Mouse (Mus musculus) MEL (cell line): ENCODE results near the gene Inip. TPM values are rescaled to one million over a fixed set of nuclear protein-coding genes. Genes with fewer than 3 reads are reported as not detected.

ENCODE experiments used
- DNase-seq: peaks from one replicate; pipeline ENCODE4 v3.0.0; 2011; ENCODE audit warnings: low read depth, low spot score
- H3K27ac ChIP-seq: 2 replicates; pipeline ENCODE4 v1.5.1; 2012; ENCODE audit warnings: low read depth, mild to moderate bottlenecking, control low read depth, low read length, moderate library complexity; ENCODE audit not compliant: control insufficient read depth
- H3K27me3 ChIP-seq, 2 experiments: fragments of 150-350 bp in 1 of 2; sonication (generic) in 1 of 2; 2 replicates each; pipeline ENCODE4 v1.6.1; 2012; ENCODE audit warnings: low read length in 2 of 2, mild to moderate bottlenecking in 2 of 2, improper control_type of control experiment in 1 of 2, moderate library complexity in 1 of 2; ENCODE audit not compliant: insufficient read depth in 2 of 2, control insufficient read depth in 1 of 2
- H3K36me3 ChIP-seq, 2 experiments: 2 replicates each; pipeline ENCODE4 v1.6.1; 2012 to 2014; ENCODE audit warnings: low read length in 2 of 2, improper control_type of control experiment in 1 of 2, inconsistent platforms in 1 of 2, mild to moderate bottlenecking in 1 of 2; ENCODE audit not compliant: insufficient read depth in 2 of 2, control insufficient read depth in 1 of 2
- H3K4me1 ChIP-seq, 2 experiments: fragments of 150-350 bp in 1 of 2; sonication (generic) in 1 of 2; 2 replicates each; pipeline ENCODE4 v1.6.1; 2012; ENCODE audit warnings: low read length in 2 of 2, improper control_type of control experiment in 1 of 2, mild to moderate bottlenecking in 1 of 2; ENCODE audit not compliant: insufficient read depth in 2 of 2, control insufficient read depth in 1 of 2
- H3K4me3 ChIP-seq, 2 experiments: fragments of 150-350 bp in 1 of 2; sonication (generic) in 1 of 2; 2 replicates each; pipeline ENCODE4 v1.5.1; 2012; ENCODE audit warnings: low read depth in 2 of 2, low read length in 2 of 2, mild to moderate bottlenecking in 2 of 2, moderate library complexity in 2 of 2, control low read depth in 1 of 2, improper control_type of control experiment in 1 of 2; ENCODE audit not compliant: control insufficient read depth in 1 of 2, insufficient read depth in 1 of 2
- H3K79me2 ChIP-seq: 2 replicates; pipeline ENCODE4 v1.6.1; 2012; ENCODE audit warnings: mild to moderate bottlenecking, low read length, moderate library complexity; ENCODE audit not compliant: control insufficient read depth, poor library complexity, insufficient read depth
- H3K9ac ChIP-seq: 2 replicates; pipeline ENCODE4 v1.6.1; 2012; ENCODE audit warnings: low read depth, mild to moderate bottlenecking, control low read depth, low read length, moderate library complexity; ENCODE audit not compliant: control insufficient read depth, poor library complexity, severe bottlenecking
- H3K9me3 ChIP-seq: fragments of 150-350 bp; sonication (generic); replicated peaks from 2 replicates; pipeline ENCODE4 v1.6.1; 2012; ENCODE audit warnings: mild to moderate bottlenecking, low read length, improper control_type of control experiment, moderate library complexity; ENCODE audit not compliant: insufficient read depth
- BHLHE40 ChIP-seq: IDR thresholded peaks from 2 replicates; pipeline ENCODE4 v1.6.1; 2012; ENCODE audit warnings: low read depth, mild to moderate bottlenecking, inconsistent platforms, low read length, improper control_type of control experiment, borderline replicate concordance
- CHD1 ChIP-seq: IDR thresholded peaks from 2 replicates; pipeline ENCODE4 v1.6.1; 2012; ENCODE audit warnings: low read depth, mild to moderate bottlenecking, inconsistent platforms, low read length, improper control_type of control experiment
- CHD2 ChIP-seq: IDR thresholded peaks from 2 replicates; pipeline ENCODE4 v1.6.1; 2011; ENCODE audit warnings: low read length, improper control_type of control experiment
- CTCF ChIP-seq, 3 experiments: IDR thresholded peaks in 2 of 3; conservative IDR thresholded peaks in 1 of 3; 2 replicates each; pipeline ENCODE4 v1.5.1; 2011 to 2012; ENCODE audit warnings: low read length in 3 of 3, low read depth in 2 of 3, mild to moderate bottlenecking in 2 of 3, improper control_type of control experiment in 1 of 3, inconsistent platforms in 1 of 3, mixed read lengths in 1 of 3, moderate library complexity in 1 of 3; ENCODE audit not compliant: control insufficient read depth in 1 of 3, insufficient read depth in 1 of 3, poor library complexity in 1 of 3, severe bottlenecking in 1 of 3
- E2F4 ChIP-seq: IDR thresholded peaks from 2 replicates; pipeline ENCODE4 v1.6.1; 2011; ENCODE audit warnings: low read depth, low read length, improper control_type of control experiment, borderline replicate concordance
- ELF1 ChIP-seq: IDR thresholded peaks from 2 replicates; pipeline ENCODE4 v1.6.1; 2014; ENCODE audit warnings: low read depth, mild to moderate bottlenecking, inconsistent platforms, low read length, improper control_type of control experiment, moderate library complexity
- EP300 ChIP-seq, 2 experiments: IDR thresholded peaks; 2 replicates each; pipeline ENCODE4 v1.6.1; 2011; ENCODE audit warnings: improper control_type of control experiment in 2 of 2, low read length in 2 of 2, low read depth in 1 of 2, mild to moderate bottlenecking in 1 of 2
- GATA1 ChIP-seq: IDR thresholded peaks from 2 replicates; pipeline ENCODE4 v1.6.1; 2011; ENCODE audit warnings: low read depth, low read length, improper control_type of control experiment
- HCFC1 ChIP-seq: IDR thresholded peaks from 2 replicates; pipeline ENCODE4 v1.6.1; 2012; ENCODE audit warnings: low read depth, mild to moderate bottlenecking, inconsistent platforms, low read length, improper control_type of control experiment, moderate library complexity
- JUND ChIP-seq: IDR thresholded peaks from 2 replicates; pipeline ENCODE4 v1.6.1; 2011; ENCODE audit warnings: low read depth, mild to moderate bottlenecking, improper control_type of control experiment, low read length
- KAT2A ChIP-seq: conservative IDR thresholded peaks from 2 replicates; pipeline ENCODE4 v1.6.1; 2012; ENCODE audit warnings: low read depth, low read length, improper control_type of control experiment, inconsistent platforms
- MAFK ChIP-seq: IDR thresholded peaks from 2 replicates; pipeline ENCODE4 v1.6.1; 2011; ENCODE audit warnings: low read depth, mild to moderate bottlenecking, low read length, improper control_type of control experiment, borderline replicate concordance
- MAX ChIP-seq: IDR thresholded peaks from 2 replicates; pipeline ENCODE4 v1.6.1; 2011; ENCODE audit warnings: low read length, improper control_type of control experiment
- MAZ ChIP-seq: IDR thresholded peaks from 2 replicates; pipeline ENCODE4 v1.6.1; 2012; ENCODE audit warnings: low read depth, mild to moderate bottlenecking, inconsistent platforms, low read length, improper control_type of control experiment
- MXI1 ChIP-seq: IDR thresholded peaks from 2 replicates; pipeline ENCODE4 v1.6.1; 2011; ENCODE audit warnings: mild to moderate bottlenecking, low read depth, low read length, improper control_type of control experiment
- MYB ChIP-seq: IDR thresholded peaks from 2 replicates; pipeline ENCODE4 v1.6.1; 2011; ENCODE audit warnings: mild to moderate bottlenecking, low read depth, low read length, improper control_type of control experiment
- MYC ChIP-seq: IDR thresholded peaks from 2 replicates; pipeline ENCODE4 v1.6.1; 2011; ENCODE audit warnings: low read depth, mild to moderate bottlenecking, low read length, improper control_type of control experiment, moderate library complexity
- NELFE ChIP-seq: IDR thresholded peaks from 2 replicates; pipeline ENCODE4 v1.6.1; 2011; ENCODE audit warnings: low read depth, low read length, improper control_type of control experiment
- NRF1 ChIP-seq: IDR thresholded peaks from 2 replicates; pipeline ENCODE4 v1.6.1; 2014; ENCODE audit warnings: low read depth, mild to moderate bottlenecking, inconsistent platforms, low read length, improper control_type of control experiment, moderate library complexity; ENCODE audit not compliant: poor library complexity, insufficient read depth, severe bottlenecking
- POLR2A ChIP-seq, 2 experiments: IDR thresholded peaks; 2 replicates each; pipeline ENCODE4 v1.6.1; 2011 to 2012; ENCODE audit warnings: low read length in 2 of 2, mild to moderate bottlenecking in 2 of 2, control low read depth in 1 of 2, improper control_type of control experiment in 1 of 2, low read depth in 1 of 2, moderate library complexity in 1 of 2; ENCODE audit not compliant: control insufficient read depth in 1 of 2, insufficient read depth in 1 of 2, poor library complexity in 1 of 2
- POLR2AphosphoS2 ChIP-seq: IDR thresholded peaks from 2 replicates; pipeline ENCODE4 v1.6.1; 2011; ENCODE audit warnings: low read length, improper control_type of control experiment
- POLR2AphosphoS5 ChIP-seq: IDR thresholded peaks from 2 replicates; pipeline ENCODE4 v1.6.1; 2012; ENCODE audit warnings: low read depth, borderline replicate concordance, mild to moderate bottlenecking, inconsistent platforms, low read length, moderate library complexity, mixed read lengths
- RAD21 ChIP-seq: IDR thresholded peaks from 2 replicates; pipeline ENCODE4 v1.6.1; 2011; ENCODE audit warnings: mild to moderate bottlenecking, low read depth, low read length, improper control_type of control experiment
- RCOR1 ChIP-seq: IDR thresholded peaks from 2 replicates; pipeline ENCODE4 v1.6.1; 2012; ENCODE audit warnings: low read depth, mild to moderate bottlenecking, inconsistent platforms, low read length, improper control_type of control experiment
- SIN3A ChIP-seq: IDR thresholded peaks from 2 replicates; pipeline ENCODE4 v1.6.1; 2012; ENCODE audit warnings: low read length, improper control_type of control experiment, inconsistent platforms
- SMC3 ChIP-seq: IDR thresholded peaks from 2 replicates; pipeline ENCODE4 v1.6.1; 2011; ENCODE audit warnings: low read depth, low read length, improper control_type of control experiment
- TAL1 ChIP-seq: IDR thresholded peaks from 2 replicates; pipeline ENCODE4 v1.6.1; 2012; ENCODE audit warnings: mild to moderate bottlenecking, inconsistent platforms, low read length, moderate library complexity, mixed read lengths
- TBP ChIP-seq: IDR thresholded peaks from 2 replicates; pipeline ENCODE4 v1.8.0; 2011; ENCODE audit warnings: low read depth, low read length, improper control_type of control experiment
- TCF12 ChIP-seq: IDR thresholded peaks from 2 replicates; pipeline ENCODE4 v1.6.1; 2014; ENCODE audit warnings: low read depth, mild to moderate bottlenecking, inconsistent platforms, low read length, improper control_type of control experiment, moderate library complexity
- USF1 ChIP-seq: IDR thresholded peaks from 2 replicates; pipeline ENCODE4 v1.6.1; 2014; ENCODE audit warnings: low read depth, mild to moderate bottlenecking, inconsistent platforms, low read length, improper control_type of control experiment, moderate library complexity
- ZC3H11A ChIP-seq: IDR thresholded peaks from 2 replicates; pipeline ENCODE4 v1.6.1; 2012; ENCODE audit warnings: low read depth, mild to moderate bottlenecking, inconsistent platforms, low read length, improper control_type of control experiment
- ZMIZ1 ChIP-seq: IDR thresholded peaks from 2 replicates; pipeline ENCODE4 v1.6.1; 2012; ENCODE audit warnings: low read depth, mild to moderate bottlenecking, inconsistent platforms, low read length, improper control_type of control experiment, moderate library complexity
- ZNF384 ChIP-seq: IDR thresholded peaks from 2 replicates; pipeline ENCODE4 v1.6.1; 2012; ENCODE audit warnings: low read depth, mild to moderate bottlenecking, inconsistent platforms, low read length, improper control_type of control experiment
- polyA plus RNA-seq, 2 experiments: library from polyadenylated mRNA; stranded (reverse) in 1 of 2; unstranded in 1 of 2; fragments of >175 nt in 1 of 2; fragments of >200 nt in 1 of 2; gene quantifications; 2 replicates each; pipeline versions ENCODE4 v1.2.1 to v1.2.4; 2012; ENCODE audit warnings: low replicate concordance in 2 of 2, low read depth in 1 of 2; ENCODE audit not compliant: insufficient read length in 2 of 2, insufficient read depth in 1 of 2, missing spikeins in 1 of 2
- total RNA-seq: library from RNA; depleted of rRNA; stranded (reverse); fragments of 300-350 nt; gene quantifications from 2 replicates; pipeline ENCODE4 v1.2.3, GENCODE M21; 2012

The Inip gene
- total and polyA plus RNA-seq, 3 experiments: 42.4 to 50.3 TPM; not detected in 1

GRCm38 (mm10) chr4:59787126-59787525, 14.3 kb downstream of the Inip start:
- Histone ChIP-seq H3K4me1 (peaks cover 2 to 3% of the 10 kb centered on the region in 2 experiments; a peak in 1 of 4 replicates), H3K27me3 (peaks cover 5 to 10% of the 10 kb centered on the region in 2 experiments; a peak in 3 of 4 replicates), H3K4me3 (no peak overlapping the region), H3K9me3 (no peaks in the 10 kb centered on the region), H3K9ac (no peak overlapping the region), H3K27ac (no peak overlapping the region), H3K79me2 (peaks cover 13% of the 10 kb centered on the region), H3K36me3 (peaks cover 0 to 12% of the 10 kb centered on the region in 2 experiments; a peak in 2 of 4 replicates)
- TF ChIP-seq TBP (no peak), HCFC1 (0 out of 2 replicates have a peak, but pooled peaks have one; percentile 5)
- no peak for DNase-seq

- Histone ChIP-seq H3K36me3 (peaks cover 0 to 16% of the 10 kb centered on the region in 2 experiments; a peak in 2 of 4 replicates), H3K79me2 (peaks cover 18% of the 10 kb centered on the region), H3K27me3 (peaks cover 4 to 10% of the 10 kb centered on the region in 2 experiments; a peak in 3 of 4 replicates), H3K4me1 (peaks cover 2 to 5% of the 10 kb centered on the region in 2 experiments; a peak in 3 of 4 replicates), H3K4me3 (no peak overlapping the region), H3K27ac (no peak overlapping the region), H3K9me3 (no peaks in the 10 kb centered on the region), H3K9ac (no peak overlapping the region)
- peak; percentile 73 for DNase-seq
- no peak for TF ChIP-seq MAFK
- no peak for TF ChIP-seq ZMIZ1
- peak; percentile 92 for TF ChIP-seq SMC3
- TF ChIP-seq MYC: no peak
- TF ChIP-seq MXI1: 0 out of 2 replicates have a peak, but pooled peaks have one; percentile 7
- TF ChIP-seq TAL1: no peak
- TF ChIP-seq RCOR1: no peak
- no peak for TF ChIP-seq SIN3A
- no peak for TF ChIP-seq EP300 (IDR thresholded peaks at IDR 0.05; ENCODE audit: low read depth in 1 of 2, low read length in 2 of 2)
- TF ChIP-seq KAT2A: no peak
- no peak for TF ChIP-seq POLR2AphosphoS2
- no peak for TF ChIP-seq POLR2AphosphoS5
- no peak for TF ChIP-seq MYB
- TF ChIP-seq RAD21: peak; percentile 93
- no peak for TF ChIP-seq ELF1
- TF ChIP-seq NELFE: no peak
- TF ChIP-seq E2F4: no peak
- no peak for TF ChIP-seq MAZ
- peak; percentile 87 to 97 (median 92) for TF ChIP-seq CTCF (IDR thresholded peaks at IDR 0.05 in 2 of 3, conservative IDR thresholded peaks at IDR 0.05 in 1 of 3; ENCODE audit: control insufficient read depth in 1 of 3, insufficient read depth in 1 of 3, low read depth in 2 of 3, low read length in 3 of 3, poor library complexity in 1 of 3, severe bottlenecking in 1 of 3)
- TF ChIP-seq GATA1: peak; percentile 59
- no peak for TF ChIP-seq USF1
- TF ChIP-seq NRF1: no peak
- TF ChIP-seq TCF12: no peak
- no peak for TF ChIP-seq MAX
- TF ChIP-seq BHLHE40: peak; percentile 49; the same call in 1 of the 2 replicates
- peak; percentile 88 for TF ChIP-seq ZC3H11A
- TF ChIP-seq TBP: no peak
- no peak for TF ChIP-seq POLR2A (IDR thresholded peaks at IDR 0.05; ENCODE audit: control insufficient read depth in 1 of 2, insufficient read depth in 1 of 2, low read depth in 1 of 2, low read length in 2 of 2, poor library complexity in 1 of 2)
- TF ChIP-seq ZNF384: no peak
- TF ChIP-seq HCFC1: 0 out of 2 replicates have a peak, but pooled peaks have one; percentile 29
- TF ChIP-seq CHD1: no peak
- TF ChIP-seq CHD2: no peak
- TF ChIP-seq JUND: no peak
Observed at GRCm38 (mm10) chr4:59786661-59787060, 14.7 kb downstream of the Inip start.
